Mouse (Mus musculus): ENCODE data around the gene Pom121l2. TPM values are rescaled to one million over a fixed set of nuclear protein-coding genes. Genes with fewer than 3 reads are reported as not detected.

The Pom121l2 gene
- polyA plus RNA-seq, 1 experiment from 2014 or later, result not detected

DNA sequence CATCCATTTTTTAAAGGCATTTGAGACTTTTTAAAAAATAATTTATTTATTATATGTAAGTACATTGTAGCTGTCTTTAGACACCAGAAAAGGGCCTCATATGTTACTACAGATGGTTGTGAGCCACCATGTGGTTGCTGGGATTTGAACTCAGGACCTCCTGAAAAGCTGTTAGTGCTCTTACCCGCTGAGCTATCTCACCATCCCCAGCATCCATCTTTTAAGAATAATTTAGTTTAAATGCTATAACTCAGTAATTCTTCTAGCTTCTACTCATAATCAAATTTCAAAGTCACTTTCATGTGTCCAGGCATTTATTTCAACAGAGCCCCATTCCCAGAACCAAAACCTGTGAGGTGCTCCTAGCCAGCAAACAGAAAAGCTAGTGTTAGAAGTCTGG lies 37.4 kb upstream of the Pom121l2 start:
- Histone ChIP-seq H3K27ac (ENCODE audit: low read length) (no peak overlapping the region), H3K36me3 (ENCODE audit: control insufficient read depth, insufficient read depth) (peaks cover 2% of the 10 kb centered on the region; the same call in 1 of the 2 replicates), H3K4me3 (replicated peaks; ENCODE audit: low read length) (no peak overlapping the region), H3K4me2 (ENCODE audit: low read length) (no peak overlapping the region), H3K9ac (replicated peaks; ENCODE audit: low read depth, low read length) (no peak overlapping the region), H3K9me3 (ENCODE audit: control insufficient read depth, low read length) (no peaks in the 10 kb centered on the region), H3K4me1 (replicated peaks; ENCODE audit: control insufficient read depth, insufficient read depth, low read length) (peaks cover 17% of the 10 kb centered on the region), H3K27me3 (replicated peaks; ENCODE audit: control insufficient read depth, insufficient read depth, low read length) (no peaks in the 10 kb centered on the region)
- 82% methylated on average over 1 of the region's 1 CpGs for WGBS
- no peak for ATAC-seq

DNA sequence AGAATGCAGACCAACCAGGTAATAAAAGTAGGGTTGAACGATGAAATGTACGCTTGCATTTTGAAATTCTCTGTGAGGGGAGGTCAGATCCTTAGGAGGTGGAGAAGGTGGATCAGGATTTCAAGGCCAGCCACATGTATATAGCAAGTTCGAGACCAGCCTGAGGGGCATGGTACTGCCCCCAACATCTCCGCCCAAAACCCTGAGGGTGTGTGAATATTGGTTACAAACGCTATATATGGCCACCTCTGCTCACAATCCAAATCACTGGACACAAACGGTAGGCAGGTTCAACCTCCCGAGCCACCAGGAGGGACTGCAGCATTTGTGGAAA lies 36.4 kb upstream of the Pom121l2 start:
- WGBS, result 1% methylated on average over 7 of the region's 7 CpGs
- ATAC-seq, result no peak; the same call in none of the 2 replicates
- peak overlapping the region; percentile 87 for H3K4me2 ChIP-seq (ENCODE audit: low read length)
- no peaks in the 10 kb centered on the region for H3K9me3 ChIP-seq (ENCODE audit: control insufficient read depth, low read length)
- peak overlapping the region; percentile 86 for H3K9ac ChIP-seq (replicated peaks; ENCODE audit: low read depth, low read length)
- H3K36me3 ChIP-seq (ENCODE audit: control insufficient read depth, insufficient read depth), result peaks cover 6% of the 10 kb centered on the region
- H3K27me3 ChIP-seq (replicated peaks; ENCODE audit: control insufficient read depth, insufficient read depth, low read length), result no peaks in the 10 kb centered on the region
- peaks cover 17% of the 10 kb centered on the region for H3K4me1 ChIP-seq (replicated peaks; ENCODE audit: control insufficient read depth, insufficient read depth, low read length)
- H3K27ac ChIP-seq (ENCODE audit: low read length), result peak overlapping the region; percentile 31; the same call in 1 of the 2 replicates
- H3K4me3 ChIP-seq (replicated peaks; ENCODE audit: low read length), result peak overlapping the region; percentile 93

DNA sequence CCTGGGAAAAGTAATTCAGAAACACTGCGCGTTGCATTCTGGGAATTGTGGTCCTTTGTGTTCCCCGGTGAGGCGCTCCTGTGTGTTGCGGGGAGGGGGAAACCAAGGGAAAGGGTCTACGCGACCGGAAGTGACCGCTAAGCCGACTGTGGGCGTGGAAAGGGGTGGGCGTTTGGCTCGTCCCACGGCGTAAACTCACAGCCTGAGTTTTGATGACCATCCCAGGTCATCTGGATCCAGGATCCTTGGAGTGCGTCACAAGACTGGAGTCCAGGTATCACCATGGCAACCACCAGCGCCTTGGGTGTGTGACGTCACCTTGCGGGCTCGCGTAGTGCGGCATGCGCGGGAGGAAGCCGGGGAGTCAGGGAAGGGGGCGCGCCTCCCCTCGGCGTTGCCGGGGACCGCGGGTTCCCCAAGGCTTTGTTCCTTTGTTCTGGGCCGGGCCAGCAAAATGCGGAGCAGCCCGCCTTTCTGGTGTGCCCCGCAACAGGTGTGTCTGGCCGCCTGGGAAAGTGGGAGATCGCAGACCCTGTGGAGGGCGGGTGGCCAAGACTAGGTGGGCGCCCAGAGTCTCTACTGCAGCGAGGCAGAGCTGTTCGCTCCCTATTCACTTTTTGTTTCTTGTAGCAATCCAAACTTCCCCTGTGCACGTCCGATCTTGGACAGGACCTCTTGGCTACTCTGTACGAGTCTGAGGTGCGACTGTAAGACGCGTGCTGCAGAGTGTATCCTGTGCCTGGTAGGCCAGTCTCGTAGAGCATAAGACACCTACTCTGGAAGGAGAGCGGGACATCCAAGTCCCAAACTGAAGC lies 35.9 kb upstream of the Pom121l2 start, which contains the start of gene Zfp184:
TSS of gene Zfp184 (plus strand) at position 169 of the 815 bp plus-strand sequence.
- Histone ChIP-seq H3K27ac (ENCODE audit: low read length) (peak within 1 kb of the TSS; percentile 78), H3K9me3 (ENCODE audit: control insufficient read depth, low read length) (no peaks in the 10 kb centered on the region), H3K27me3 (replicated peaks; ENCODE audit: control insufficient read depth, insufficient read depth, low read length) (no peaks in the 10 kb centered on the region), H3K36me3 (ENCODE audit: control insufficient read depth, insufficient read depth) (peaks cover 11% of the 10 kb centered on the region), H3K4me2 (ENCODE audit: low read length) (peak within 1 kb of the TSS; percentile 87), H3K9ac (replicated peaks; ENCODE audit: low read depth, low read length) (peak within 1 kb of the TSS; percentile 86), H3K4me1 (replicated peaks; ENCODE audit: control insufficient read depth, insufficient read depth, low read length) (peaks cover 17% of the 10 kb centered on the region), H3K4me3 (replicated peaks; ENCODE audit: low read length) (peak within 1 kb of the TSS; percentile 93)
- WGBS, result 0% methylated on average over 48 of the region's 50 CpGs
- ATAC-seq, result peak; percentile 90

DNA sequence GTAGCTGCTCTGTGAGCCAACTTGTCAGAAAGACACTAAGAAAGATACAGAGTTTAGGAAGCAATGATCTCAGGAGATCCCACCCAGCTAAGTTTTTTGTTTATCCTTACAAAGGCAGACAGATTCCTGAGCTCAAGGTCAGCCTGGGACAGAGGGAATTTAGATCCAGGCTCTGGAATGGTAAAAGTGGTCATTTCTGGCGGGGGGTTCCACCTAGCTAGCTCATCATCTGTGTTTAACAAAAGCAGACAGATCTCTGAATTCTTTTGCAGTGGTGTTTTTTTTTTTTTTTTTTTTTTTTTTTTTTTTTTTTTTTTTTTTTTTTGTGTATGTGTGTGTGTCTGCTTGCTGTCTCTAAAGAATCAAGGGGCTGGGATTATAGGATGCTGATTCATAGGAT lies 11.7 kb upstream of the Pom121l2 start:
- Histone ChIP-seq H3K4me3 (replicated peaks; ENCODE audit: low read length) (no peak overlapping the region), H3K27ac (ENCODE audit: low read length) (no peak overlapping the region), H3K4me2 (ENCODE audit: low read length) (no peak overlapping the region), H3K9me3 (ENCODE audit: control insufficient read depth, low read length) (no peaks in the 10 kb centered on the region; the same call in 1 of the 2 replicates), H3K9ac (replicated peaks; ENCODE audit: low read depth, low read length) (no peak overlapping the region), H3K36me3 (ENCODE audit: control insufficient read depth, insufficient read depth) (no peaks in the 10 kb centered on the region), H3K27me3 (replicated peaks; ENCODE audit: control insufficient read depth, insufficient read depth, low read length) (no peaks in the 10 kb centered on the region), H3K4me1 (replicated peaks; ENCODE audit: control insufficient read depth, insufficient read depth, low read length) (no peaks in the 10 kb centered on the region; the same call in 1 of the 2 replicates)
- 65% methylated on average over 1 of the region's 1 CpGs for WGBS
- ATAC-seq, result no peak

DNA sequence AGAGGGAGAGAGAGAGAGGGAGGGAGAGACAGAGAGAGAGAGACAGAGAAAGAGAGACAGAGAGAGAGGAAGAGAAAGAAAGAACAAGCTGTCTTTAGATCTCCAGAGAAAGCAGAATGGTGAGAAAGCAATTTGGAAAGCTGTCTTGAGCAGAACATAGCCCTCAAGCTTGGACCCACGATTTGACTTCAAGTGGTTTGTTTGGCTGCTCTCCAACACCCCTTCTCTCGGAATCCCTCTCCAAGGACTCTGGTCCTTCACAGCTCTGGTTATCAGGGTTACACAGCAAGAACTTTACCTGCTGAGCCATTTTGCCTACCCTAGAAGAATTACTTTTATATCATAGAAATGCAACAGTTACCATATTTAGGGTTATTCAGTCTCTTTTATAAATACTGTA lies 11.2 kb upstream of the Pom121l2 start:
- Histone ChIP-seq H3K9me3 (ENCODE audit: control insufficient read depth, low read length) (no peaks in the 10 kb centered on the region; the same call in 1 of the 2 replicates), H3K27me3 (replicated peaks; ENCODE audit: control insufficient read depth, insufficient read depth, low read length) (no peaks in the 10 kb centered on the region), H3K4me2 (ENCODE audit: low read length) (no peak overlapping the region), H3K4me1 (replicated peaks; ENCODE audit: control insufficient read depth, insufficient read depth, low read length) (no peaks in the 10 kb centered on the region; the same call in 1 of the 2 replicates), H3K4me3 (replicated peaks; ENCODE audit: low read length) (no peak overlapping the region), H3K36me3 (ENCODE audit: control insufficient read depth, insufficient read depth) (no peaks in the 10 kb centered on the region), H3K9ac (replicated peaks; ENCODE audit: low read depth, low read length) (no peak overlapping the region), H3K27ac (ENCODE audit: low read length) (no peak overlapping the region)
- no peak for ATAC-seq
- WGBS, result 53% methylated on average over 2 of the region's 2 CpGs

DNA sequence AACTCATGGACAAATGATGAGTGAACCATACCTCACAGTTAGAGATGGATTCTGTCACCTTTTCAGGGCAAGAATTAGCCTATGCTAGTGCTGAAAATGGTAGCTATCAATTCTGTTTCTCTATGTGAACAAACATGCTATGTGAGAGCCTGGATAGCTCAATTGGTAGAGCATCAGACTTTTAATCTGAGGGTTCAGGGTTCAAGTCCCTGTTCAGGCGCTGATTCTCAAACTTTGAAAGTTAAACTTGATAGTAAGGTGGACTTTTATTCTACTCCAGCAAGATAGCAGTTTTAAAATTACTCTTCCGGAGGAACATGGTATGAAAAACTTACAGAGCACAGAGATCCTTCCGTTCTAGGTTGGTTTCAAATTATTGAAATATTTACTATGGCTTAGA lies 9.4 kb upstream of the Pom121l2 start:
- H3K4me1 ChIP-seq (replicated peaks; ENCODE audit: control insufficient read depth, insufficient read depth, low read length), result no peaks in the 10 kb centered on the region; the same call in 1 of the 2 replicates
- no peak overlapping the region for H3K27ac ChIP-seq (ENCODE audit: low read length)
- ATAC-seq, result no peak
- H3K36me3 ChIP-seq (ENCODE audit: control insufficient read depth, insufficient read depth), result no peaks in the 10 kb centered on the region
- no peak overlapping the region for H3K4me2 ChIP-seq (ENCODE audit: low read length)
- no peak overlapping the region for H3K9ac ChIP-seq (replicated peaks; ENCODE audit: low read depth, low read length)
- H3K9me3 ChIP-seq (ENCODE audit: control insufficient read depth, low read length), result no peaks in the 10 kb centered on the region; the same call in 1 of the 2 replicates
- no peak overlapping the region for H3K4me3 ChIP-seq (replicated peaks; ENCODE audit: low read length)
- 31% methylated on average over 3 of the region's 3 CpGs for WGBS
- H3K27me3 ChIP-seq (replicated peaks; ENCODE audit: control insufficient read depth, insufficient read depth, low read length), result no peaks in the 10 kb centered on the region

DNA sequence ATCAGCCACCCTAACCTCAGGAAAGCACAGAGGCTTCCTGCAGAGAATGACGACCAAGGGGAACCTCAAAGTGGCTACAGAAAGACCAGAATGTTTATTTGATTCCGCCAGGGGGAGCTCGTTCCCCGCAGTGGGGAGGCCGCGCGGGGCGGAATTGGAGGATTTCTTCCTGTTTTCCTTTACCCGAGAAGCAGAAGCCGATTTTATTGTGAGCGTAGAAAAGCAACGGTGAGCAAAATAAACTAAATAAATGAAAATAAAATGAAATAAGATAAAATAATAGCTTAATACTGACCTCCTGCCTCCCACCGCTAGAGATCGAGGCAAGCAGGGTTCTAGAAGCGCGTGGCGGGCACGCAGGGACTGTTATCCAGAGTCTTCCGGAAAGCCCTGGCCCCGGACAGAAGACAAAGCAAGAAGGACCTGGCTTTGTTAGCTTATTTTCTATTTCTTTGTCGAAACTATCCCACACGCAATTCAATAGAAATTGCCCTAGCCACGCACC lies 6.7 kb upstream of the Pom121l2 start:
- peak overlapping the region; percentile 79 for H3K9ac ChIP-seq (replicated peaks; ENCODE audit: low read depth, low read length)
- under 1% methylated on average over 23 of the region's 23 CpGs for WGBS
- H3K4me2 ChIP-seq (ENCODE audit: low read length), result peak overlapping the region; percentile 41
- H3K27me3 ChIP-seq (replicated peaks; ENCODE audit: control insufficient read depth, insufficient read depth, low read length), result peaks cover 3% of the 10 kb centered on the region; the same call in 1 of the 2 replicates
- peak overlapping the region; percentile 59 for H3K4me3 ChIP-seq (replicated peaks; ENCODE audit: low read length)
- no peaks in the 10 kb centered on the region for H3K36me3 ChIP-seq (ENCODE audit: control insufficient read depth, insufficient read depth)
- peak; percentile 89 for ATAC-seq
- H3K27ac ChIP-seq (ENCODE audit: low read length), result peak overlapping the region; percentile 89
- no peaks in the 10 kb centered on the region; the same call in 1 of the 2 replicates for H3K4me1 ChIP-seq (replicated peaks; ENCODE audit: control insufficient read depth, insufficient read depth, low read length)
- H3K9me3 ChIP-seq (ENCODE audit: control insufficient read depth, low read length), result no peaks in the 10 kb centered on the region

DNA sequence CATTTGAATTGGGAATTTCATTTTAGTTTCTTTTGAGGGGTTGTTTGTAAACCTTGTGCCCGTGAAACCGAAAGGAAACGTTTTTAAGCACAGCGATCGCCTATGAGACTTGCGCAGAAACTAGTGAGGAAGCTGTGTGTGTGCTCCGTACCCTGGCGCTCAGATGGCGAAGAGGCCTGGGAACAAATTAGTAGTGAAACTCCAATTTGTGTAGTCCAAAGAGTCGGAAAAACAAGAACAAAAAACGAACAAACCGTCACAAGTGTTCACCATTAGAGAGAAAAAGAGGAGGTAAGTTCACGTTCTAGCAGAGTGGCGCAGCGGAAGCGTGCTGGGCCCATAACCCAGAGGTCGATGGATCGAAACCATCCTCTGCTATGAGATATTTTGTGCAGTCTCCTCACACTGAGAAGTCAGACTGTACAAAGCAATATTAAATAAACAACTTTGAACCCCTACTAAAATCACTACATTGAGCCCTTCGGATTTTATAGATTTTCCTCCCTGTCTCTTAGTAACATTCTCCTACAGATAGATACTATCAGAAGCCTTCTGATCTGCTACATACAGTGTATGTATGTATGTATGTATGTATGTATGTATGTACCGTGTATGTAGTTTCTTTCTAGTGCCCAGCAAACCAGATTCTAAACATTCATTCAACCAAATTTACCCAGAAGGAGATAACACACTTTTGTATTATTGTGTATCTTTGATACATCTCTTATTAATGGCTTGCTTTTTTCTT lies 6.1 kb upstream of the Pom121l2 start:
- peak overlapping the region; percentile 40 for H3K4me2 ChIP-seq (ENCODE audit: low read length)
- H3K9me3 ChIP-seq (ENCODE audit: control insufficient read depth, low read length), result no peaks in the 10 kb centered on the region
- H3K4me1 ChIP-seq (replicated peaks; ENCODE audit: control insufficient read depth, insufficient read depth, low read length), result no peaks in the 10 kb centered on the region; the same call in 1 of the 2 replicates
- H3K27ac ChIP-seq (ENCODE audit: low read length), result peak overlapping the region; percentile 89
- H3K9ac ChIP-seq (replicated peaks; ENCODE audit: low read depth, low read length), result peak overlapping the region; percentile 79
- 3% methylated on average over 20 of the region's 20 CpGs for WGBS
- H3K4me3 ChIP-seq (replicated peaks; ENCODE audit: low read length), result peak overlapping the region; percentile 59
- H3K27me3 ChIP-seq (replicated peaks; ENCODE audit: control insufficient read depth, insufficient read depth, low read length), result peaks cover 7% of the 10 kb centered on the region; the same call in 1 of the 2 replicates
- no peaks in the 10 kb centered on the region for H3K36me3 ChIP-seq (ENCODE audit: control insufficient read depth, insufficient read depth)
- peak; percentile 97 for ATAC-seq

DNA sequence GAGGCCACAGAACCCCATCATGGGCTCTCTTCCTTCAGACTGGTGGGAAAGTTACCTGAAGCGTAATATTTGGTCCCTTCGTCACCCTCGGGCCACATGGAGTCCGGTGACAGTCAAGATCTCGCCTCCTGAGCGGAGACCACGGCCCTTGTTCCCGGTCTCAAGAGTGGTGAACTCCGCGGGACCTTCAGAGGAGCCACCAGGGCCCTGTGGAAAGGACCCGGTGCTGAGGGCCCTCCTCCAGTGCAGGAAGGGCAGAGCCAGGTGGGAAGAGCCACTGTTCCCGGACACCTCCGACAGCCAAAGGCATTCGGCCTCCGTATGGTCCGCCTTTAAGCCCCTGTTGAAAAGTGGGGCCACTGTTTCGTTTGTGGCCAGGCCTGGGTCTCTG lies 804 bp downstream of the Pom121l2 start:
- peaks cover 28% of the 10 kb centered on the region for H3K27me3 ChIP-seq (replicated peaks; ENCODE audit: control insufficient read depth, insufficient read depth, low read length)
- peak overlapping the region; percentile 72 for H3K9ac ChIP-seq (replicated peaks; ENCODE audit: low read depth, low read length)
- no peaks in the 10 kb centered on the region for H3K36me3 ChIP-seq (ENCODE audit: control insufficient read depth, insufficient read depth)
- peak overlapping the region; percentile 68 for H3K4me3 ChIP-seq (replicated peaks; ENCODE audit: low read length)
- H3K4me2 ChIP-seq (ENCODE audit: low read length), result peak overlapping the region; percentile 97
- peaks cover 10% of the 10 kb centered on the region for H3K4me1 ChIP-seq (replicated peaks; ENCODE audit: control insufficient read depth, insufficient read depth, low read length)
- WGBS, result 7% methylated on average over 17 of the region's 17 CpGs
- no peaks in the 10 kb centered on the region for H3K9me3 ChIP-seq (ENCODE audit: control insufficient read depth, low read length)
- no peak overlapping the region for H3K27ac ChIP-seq (ENCODE audit: low read length)
- ATAC-seq, result peak; percentile 21; the same call in 1 of the 2 replicates

Data from forebrain, embryonic 16.5 days (tissue).